Mouse (Mus musculus): ENCODE results near the gene Dhx9.
"Not testable (repeated sequence)": the region's sequence is repeated elsewhere in the genome, so short reads cannot be mapped to it uniquely, and the experiment has no call there.

Dhx9 gene

GRCm38 (mm10) chr1:153487500-153487879 lies at the start of gene Dhx9:
Gene Dhx9 (minus strand): TSS chr1:153487660.
- peak; percentile 100 for DNase-seq

- peak in 1 of 2 experiments; percentile 44 for DNase-seq
Observed at GRCm38 (mm10) chr1:153535611-153536010, 48.2 kb upstream of the Dhx9 start.

- DNase-seq, result not testable (repeated sequence)
Observed at GRCm38 (mm10) chr1:153532896-153533295, 45.4 kb upstream of the Dhx9 start.

- peak; percentile 20 to 24 for DNase-seq
Observed at GRCm38 (mm10) chr1:153532234-153532841, 44.9 kb upstream of the Dhx9 start.

- peak; percentile 19 to 26 for DNase-seq
Observed at GRCm38 (mm10) chr1:153531677-153532233, 44.3 kb upstream of the Dhx9 start.

GRCm38 (mm10) chr1:153522116-153522515 lies 34.7 kb upstream of the Dhx9 start:
- no peak for DNase-seq

GRCm38 (mm10) chr1:153515368-153515767 lies 27.9 kb upstream of the Dhx9 start:
- peak in 1 of 2 experiments; percentile 13 for DNase-seq

- DNase-seq, result no peak
Observed at GRCm38 (mm10) chr1:153510330-153511009, 23.0 kb upstream of the Dhx9 start.

GRCm38 (mm10) chr1:153509569-153509968 lies 22.1 kb upstream of the Dhx9 start:
- DNase-seq, result not testable (repeated sequence)

GRCm38 (mm10) chr1:153509012-153509411 lies 21.6 kb upstream of the Dhx9 start:
- no peak for DNase-seq

- DNase-seq, result peak; percentile 62 to 71
Observed at GRCm38 (mm10) chr1:153506266-153506665, 18.8 kb upstream of the Dhx9 start.

GRCm38 (mm10) chr1:153501644-153502321 lies 14.3 kb upstream of the Dhx9 start:
- no peak for DNase-seq

- DNase-seq, result no peak
Observed at GRCm38 (mm10) chr1:153500030-153500429, 12.6 kb upstream of the Dhx9 start.

GRCm38 (mm10) chr1:153496030-153496429 lies 8.6 kb upstream of the Dhx9 start:
- no peak for DNase-seq

- DNase-seq, result no peak
Observed at GRCm38 (mm10) chr1:153493931-153494330, 6.5 kb upstream of the Dhx9 start.

GRCm38 (mm10) chr1:153493338-153493737 lies 5.9 kb upstream of the Dhx9 start:
- no peak for DNase-seq

GRCm38 (mm10) chr1:153491822-153492221 lies 4.4 kb upstream of the Dhx9 start:
- no peak for DNase-seq

GRCm38 (mm10) chr1:153491345-153491744 lies 3.9 kb upstream of the Dhx9 start:
- no peak for DNase-seq

GRCm38 (mm10) chr1:153489963-153490362 lies 2.5 kb upstream of the Dhx9 start:
- DNase-seq, result no peak

GRCm38 (mm10) chr1:153489540-153489939 lies 2.1 kb upstream of the Dhx9 start:
- DNase-seq, result no peak

GRCm38 (mm10) chr1:153489132-153489531 lies 1.7 kb upstream of the Dhx9 start:
- DNase-seq, result no peak

GRCm38 (mm10) chr1:153486767-153487499 lies 527 bp downstream of the Dhx9 start:
- peak; percentile 65 to 93 for DNase-seq

- DNase-seq, result not testable (repeated sequence)
Observed at GRCm38 (mm10) chr1:153486120-153486519, 1.3 kb downstream of the Dhx9 start.

Measured in cerebellum, postnatal 10 days (tissue).